Mouse (Mus musculus) forebrain, embryonic 14.5 days (tissue): Measurements from ENCODE around the gene Nt5c3b. TPM values are rescaled to one million over a fixed set of nuclear protein-coding genes. Genes with fewer than 3 reads are reported as not detected.

Source experiments
- ATAC-seq: fragments of 200-750 bp; cut with Nextera tagmentation; 2 replicates; pipeline ENCODE4 v1.8.0; 2017; ENCODE audit warnings: mild to moderate bottlenecking, moderate library complexity
- DNase-seq: peaks from one replicate; pipeline ENCODE4 v3.0.0-alpha.2; 2015; ENCODE audit warnings: low spot score
- H3K27ac ChIP-seq: fragments of 300-500 bp; sonication (generic); 2 replicates; pipeline ENCODE4 v1.5.1; 2014; ENCODE audit warnings: low read depth, mild to moderate bottlenecking, control low read depth, low read length, moderate library complexity
- H3K27me3 ChIP-seq: fragments of 300-500 bp; sonication (generic); replicated peaks from 2 replicates; pipeline ENCODE4 v1.6.1; 2014; ENCODE audit warnings: low read length, control low read depth, mixed read lengths; ENCODE audit not compliant: control insufficient read depth, insufficient read depth
- H3K36me3 ChIP-seq: fragments of 300-500 bp; sonication (generic); 2 replicates; pipeline ENCODE4 v1.6.1; 2014; ENCODE audit warnings: low read length, control low read depth; ENCODE audit not compliant: control insufficient read depth, insufficient read depth
- H3K4me1 ChIP-seq: fragments of 300-500 bp; sonication (generic); 2 replicates; pipeline ENCODE4 v1.6.1; 2014; ENCODE audit warnings: antibody characterized with exemption, low read length, control low read depth; ENCODE audit not compliant: control insufficient read depth, insufficient read depth
- H3K4me2 ChIP-seq: fragments of 300-500 bp; sonication (generic); 2 replicates; pipeline ENCODE4 v1.6.1; 2014; ENCODE audit warnings: mild to moderate bottlenecking, control low read depth, low read length
- H3K4me3 ChIP-seq: fragments of 300-500 bp; sonication (generic); 2 replicates; pipeline ENCODE4 v1.5.1; 2014; ENCODE audit warnings: low read depth, low read length, control low read depth
- H3K9ac ChIP-seq: fragments of 300-500 bp; sonication (generic); 2 replicates; pipeline ENCODE4 v1.6.1; 2014; ENCODE audit warnings: mild to moderate bottlenecking, low read length, control low read depth, moderate library complexity
- H3K9me3 ChIP-seq: fragments of 300-500 bp; sonication (generic); replicated peaks from 2 replicates; pipeline ENCODE4 v1.6.1; 2016; ENCODE audit warnings: low read length, control low read depth, mixed read lengths; ENCODE audit not compliant: control insufficient read depth
- WGBS: fragments of 180-500 bp; shearing (Covaris S2); extraction: QIAGEN DNeasy Blood & Tissue Kit; methylation state at CpG from one replicate; pipeline ENCODE4 v1.1.7; 2014; 5-methylcytosine and 5-hydroxymethylcytosine counted together
- polyA plus RNA-seq: library from polyadenylated mRNA; unstranded; fragments of >200 nt; fragmentation: Nextera tagmentation; extraction: Ambion mirVana; gene quantifications from 2 replicates; pipeline ENCODE4 v1.2.1, GENCODE M21; 2014

Gene Nt5c3b
- polyA plus RNA-seq, 1 experiment from 2014 or later, result 109 TPM

DNA sequence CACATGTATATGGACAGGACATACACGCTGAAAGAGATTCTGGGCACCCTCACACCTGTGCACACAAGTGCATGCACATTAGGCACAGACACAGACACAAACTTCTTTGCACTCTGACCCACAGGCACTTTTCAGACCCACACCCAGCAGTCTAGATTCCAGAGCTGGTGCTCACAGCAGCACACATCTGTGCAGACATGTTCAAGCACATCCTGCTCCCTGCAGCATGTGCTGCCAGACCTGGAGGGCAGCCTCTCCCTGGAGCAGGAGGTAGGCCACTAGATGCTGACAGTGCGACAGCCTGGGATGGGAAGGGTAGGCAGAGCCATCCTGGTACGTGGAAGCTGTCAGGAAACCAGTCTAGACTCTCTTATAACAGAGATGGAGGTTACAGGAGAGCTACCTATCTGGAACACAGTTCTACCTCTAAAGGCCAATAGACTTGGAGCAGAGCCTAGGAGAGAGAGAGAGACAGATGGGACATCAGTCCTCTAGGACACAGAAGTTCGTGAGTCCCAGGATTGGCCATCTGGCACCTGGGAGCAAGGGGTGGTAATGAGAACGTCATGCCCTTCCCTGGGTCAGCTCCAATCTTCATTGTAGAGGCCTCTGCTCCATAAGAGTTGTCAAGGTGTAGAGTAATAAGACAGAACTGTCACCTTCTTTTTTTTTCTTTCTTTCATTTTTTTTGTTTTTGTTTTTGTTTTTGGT is 34.5 kb downstream of the Nt5c3b start:
- ATAC-seq, result no peak
- no peaks in the 10 kb centered on the region for H3K27me3 ChIP-seq
- H3K27ac ChIP-seq, result no peak overlapping the region
- no peak for DNase-seq
- H3K4me2 ChIP-seq, result no peak overlapping the region
- no peak overlapping the region for H3K4me3 ChIP-seq
- H3K9me3 ChIP-seq, result no peaks in the 10 kb centered on the region
- H3K36me3 ChIP-seq, result peaks cover 6% of the 10 kb centered on the region; the same call in 1 of the 2 replicates
- H3K4me1 ChIP-seq, result peaks cover under 1% of the 10 kb centered on the region; the same call in 1 of the 2 replicates
- 82% methylated on average over 5 of the region's 5 CpGs for WGBS
- H3K9ac ChIP-seq, result no peak overlapping the region

DNA sequence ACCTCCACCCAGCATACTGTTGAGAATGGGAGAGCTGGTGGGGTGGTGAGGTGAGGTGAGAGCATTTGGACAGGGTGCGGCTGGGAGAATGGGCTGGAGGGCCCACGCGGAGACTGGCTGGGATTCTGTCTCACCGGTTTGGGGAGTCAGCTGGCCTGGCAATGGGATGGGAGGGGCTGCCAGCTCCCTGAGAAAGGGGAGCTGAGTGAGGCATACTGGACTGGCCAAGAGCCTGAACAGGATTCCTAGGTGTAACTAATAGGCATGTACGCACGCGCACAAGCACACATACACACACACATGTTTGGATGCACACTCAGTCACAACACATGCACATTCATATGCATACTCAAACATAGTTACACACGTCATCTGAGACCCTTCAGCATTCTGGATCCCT is 35.3 kb downstream of the Nt5c3b start:
- no peak for ATAC-seq
- no peak overlapping the region for H3K4me3 ChIP-seq
- no peak overlapping the region for H3K4me2 ChIP-seq
- no peak overlapping the region for H3K27ac ChIP-seq
- WGBS, result 81% methylated on average over 8 of the region's 8 CpGs
- no peak overlapping the region for H3K9ac ChIP-seq
- peaks cover 6% of the 10 kb centered on the region; the same call in 1 of the 2 replicates for H3K36me3 ChIP-seq
- no peak for DNase-seq
- H3K9me3 ChIP-seq, result no peaks in the 10 kb centered on the region
- H3K4me1 ChIP-seq, result peaks cover 3% of the 10 kb centered on the region; the same call in 1 of the 2 replicates
- H3K27me3 ChIP-seq, result no peaks in the 10 kb centered on the region

DNA sequence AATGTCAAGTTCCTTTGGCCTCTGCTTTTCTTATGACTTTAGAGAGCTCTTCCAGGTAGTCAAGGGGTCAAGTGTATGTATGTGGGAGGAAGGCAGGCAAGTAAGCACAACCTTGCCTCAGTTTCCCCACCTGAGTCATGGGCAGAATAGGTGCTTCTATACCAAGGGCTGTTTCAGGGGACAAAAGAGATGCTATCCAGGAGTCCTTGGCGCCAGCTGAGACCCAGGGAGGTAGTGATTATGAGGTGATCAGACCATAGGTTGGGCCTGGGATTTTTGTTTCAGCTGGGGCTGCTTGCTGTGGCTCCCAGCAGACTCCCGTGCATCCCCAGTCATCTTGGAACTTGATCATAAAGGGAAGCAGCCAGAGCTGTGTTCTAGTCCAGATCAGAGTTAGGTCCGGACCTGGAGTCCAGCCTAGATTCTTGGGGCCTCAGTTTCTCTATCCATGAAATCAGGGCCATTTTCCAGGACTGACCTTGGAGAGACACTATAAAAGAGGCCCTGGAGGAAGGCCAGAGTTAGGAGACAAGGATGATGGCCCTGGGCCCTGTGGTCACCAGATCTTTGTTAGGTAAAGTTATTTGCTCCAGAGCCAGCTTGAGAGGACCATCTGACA is 37.0 kb downstream of the Nt5c3b start:
- Histone ChIP-seq H3K4me1 (peaks cover 3% of the 10 kb centered on the region; the same call in 1 of the 2 replicates), H3K27me3 (no peaks in the 10 kb centered on the region), H3K9ac (no peak overlapping the region), H3K9me3 (no peaks in the 10 kb centered on the region), H3K36me3 (peaks cover 6% of the 10 kb centered on the region; the same call in 1 of the 2 replicates), H3K4me3 (no peak overlapping the region), H3K4me2 (no peak overlapping the region), H3K27ac (no peak overlapping the region)
- 87% methylated on average over 3 of the region's 3 CpGs for WGBS
- DNase-seq, result no peak
- no peak for ATAC-seq

DNA sequence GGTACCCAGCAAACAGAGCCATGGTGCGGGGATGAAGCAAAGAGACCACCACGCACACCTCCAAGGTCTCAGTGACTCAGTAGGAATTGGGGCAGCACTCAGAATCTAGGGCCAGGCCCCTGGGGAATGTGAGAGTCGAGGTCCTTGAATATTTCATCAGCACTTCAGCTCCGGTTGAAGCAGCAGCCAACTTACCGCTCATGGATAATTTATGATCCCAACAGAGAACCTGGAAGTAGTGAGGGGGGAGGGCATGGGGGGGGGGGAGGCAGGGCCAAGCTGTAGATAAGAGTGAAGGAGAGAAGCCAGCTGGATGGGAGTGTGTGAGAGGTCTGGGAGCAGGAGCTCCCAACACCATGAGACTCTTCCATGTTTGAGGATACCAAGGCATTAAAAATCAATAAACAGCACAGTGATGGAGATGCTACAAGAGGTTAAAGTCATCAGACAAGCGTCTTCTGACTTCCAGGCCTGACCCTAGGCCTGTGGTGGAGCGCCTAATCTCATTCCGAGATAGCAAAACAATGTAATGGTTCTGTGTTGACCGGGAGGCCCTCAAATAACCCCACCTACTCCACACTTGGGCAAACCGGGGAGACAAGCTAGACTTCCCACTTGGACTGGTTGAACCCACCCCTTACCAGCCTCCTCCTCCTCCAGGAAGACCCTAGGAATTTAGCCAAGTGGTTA is 38.0 kb downstream of the Nt5c3b start:
- Histone ChIP-seq H3K36me3 (no peaks in the 10 kb centered on the region), H3K4me2 (no peak overlapping the region), H3K27ac (no peak overlapping the region), H3K27me3 (no peaks in the 10 kb centered on the region), H3K4me3 (no peak overlapping the region), H3K9ac (no peak overlapping the region), H3K9me3 (no peaks in the 10 kb centered on the region), H3K4me1 (peaks cover 3% of the 10 kb centered on the region; the same call in 1 of the 2 replicates)
- whole genome bisulfite sequencing, result 84% methylated on average over 10 of the region's 10 CpGs
- no peak for DNase-seq
- ATAC-seq, result no peak

DNA sequence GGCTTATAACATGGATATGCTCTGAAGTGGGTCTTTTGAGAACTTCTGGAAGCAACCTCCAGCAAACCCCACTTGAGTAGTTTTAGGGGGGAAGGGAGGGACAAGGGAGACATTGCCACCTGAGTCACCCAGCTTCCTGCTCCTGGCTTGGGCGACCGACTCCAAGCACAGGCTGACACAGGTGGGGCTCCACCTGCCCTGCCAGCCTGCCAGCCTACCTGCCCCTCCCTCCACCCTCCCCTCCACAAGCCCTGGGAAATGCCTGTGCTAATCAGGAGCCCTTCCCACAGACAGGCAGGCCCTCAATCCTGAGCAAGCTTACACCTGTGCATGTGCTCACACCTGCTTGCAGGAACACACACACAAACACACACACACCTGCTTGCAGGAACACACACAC is 38.9 kb downstream of the Nt5c3b start:
- H3K4me3 ChIP-seq, result no peak overlapping the region
- no peak overlapping the region for H3K27ac ChIP-seq
- no peaks in the 10 kb centered on the region for H3K27me3 ChIP-seq
- H3K9me3 ChIP-seq, result no peaks in the 10 kb centered on the region
- H3K4me1 ChIP-seq, result peaks cover 3% of the 10 kb centered on the region; the same call in 1 of the 2 replicates
- no peak overlapping the region for H3K4me2 ChIP-seq
- ATAC-seq (no peak), DNase-seq (no peak)
- 87% methylated on average over 2 of the region's 2 CpGs for whole genome bisulfite sequencing
- no peak overlapping the region for H3K9ac ChIP-seq
- no peaks in the 10 kb centered on the region for H3K36me3 ChIP-seq

- Histone ChIP-seq H3K4me1 (peaks cover 3% of the 10 kb centered on the region; the same call in 1 of the 2 replicates), H3K27ac (no peak overlapping the region), H3K9ac (no peak overlapping the region), H3K36me3 (no peaks in the 10 kb centered on the region), H3K4me2 (no peak overlapping the region), H3K4me3 (no peak overlapping the region), H3K9me3 (no peaks in the 10 kb centered on the region), H3K27me3 (no peaks in the 10 kb centered on the region)
- DNase-seq (no peak), ATAC-seq (no peak)
- WGBS, result 49% methylated on average over 6 of the region's 6 CpGs
Measured at GRCm38 (mm10) chr11:100402240-100402639, 39.4 kb downstream of the Nt5c3b start.

DNA sequence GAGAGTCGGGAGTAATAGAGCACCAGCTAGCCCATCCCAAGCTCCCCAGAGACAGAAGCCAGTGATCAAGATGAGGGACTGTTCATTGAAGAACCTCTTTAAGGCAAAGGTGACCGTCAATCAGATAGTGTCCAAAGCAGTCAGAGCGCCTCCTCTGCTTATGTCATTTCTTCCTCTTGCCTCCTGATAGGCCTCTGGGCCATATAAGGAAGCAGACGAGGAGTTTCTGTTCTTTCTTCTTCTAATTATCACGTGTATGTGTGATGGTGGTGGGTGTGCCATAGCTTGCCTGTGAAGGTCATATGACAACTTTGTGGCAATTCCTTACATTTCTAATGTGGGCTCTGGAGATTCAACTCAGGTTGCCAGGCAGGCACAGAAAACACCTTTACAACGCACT is 40.8 kb downstream of the Nt5c3b start:
- ATAC-seq (no peak), DNase-seq (no peak)
- no peak overlapping the region for H3K27ac ChIP-seq
- WGBS, result 76% methylated on average over 6 of the region's 6 CpGs
- no peak overlapping the region for H3K9ac ChIP-seq
- H3K9me3 ChIP-seq, result no peaks in the 10 kb centered on the region
- peaks cover 10% of the 10 kb centered on the region; the same call in 1 of the 2 replicates for H3K27me3 ChIP-seq
- H3K36me3 ChIP-seq, result no peaks in the 10 kb centered on the region
- no peak overlapping the region for H3K4me3 ChIP-seq
- H3K4me2 ChIP-seq, result no peak overlapping the region
- H3K4me1 ChIP-seq, result peaks cover 10% of the 10 kb centered on the region; the same call in 1 of the 2 replicates

DNA sequence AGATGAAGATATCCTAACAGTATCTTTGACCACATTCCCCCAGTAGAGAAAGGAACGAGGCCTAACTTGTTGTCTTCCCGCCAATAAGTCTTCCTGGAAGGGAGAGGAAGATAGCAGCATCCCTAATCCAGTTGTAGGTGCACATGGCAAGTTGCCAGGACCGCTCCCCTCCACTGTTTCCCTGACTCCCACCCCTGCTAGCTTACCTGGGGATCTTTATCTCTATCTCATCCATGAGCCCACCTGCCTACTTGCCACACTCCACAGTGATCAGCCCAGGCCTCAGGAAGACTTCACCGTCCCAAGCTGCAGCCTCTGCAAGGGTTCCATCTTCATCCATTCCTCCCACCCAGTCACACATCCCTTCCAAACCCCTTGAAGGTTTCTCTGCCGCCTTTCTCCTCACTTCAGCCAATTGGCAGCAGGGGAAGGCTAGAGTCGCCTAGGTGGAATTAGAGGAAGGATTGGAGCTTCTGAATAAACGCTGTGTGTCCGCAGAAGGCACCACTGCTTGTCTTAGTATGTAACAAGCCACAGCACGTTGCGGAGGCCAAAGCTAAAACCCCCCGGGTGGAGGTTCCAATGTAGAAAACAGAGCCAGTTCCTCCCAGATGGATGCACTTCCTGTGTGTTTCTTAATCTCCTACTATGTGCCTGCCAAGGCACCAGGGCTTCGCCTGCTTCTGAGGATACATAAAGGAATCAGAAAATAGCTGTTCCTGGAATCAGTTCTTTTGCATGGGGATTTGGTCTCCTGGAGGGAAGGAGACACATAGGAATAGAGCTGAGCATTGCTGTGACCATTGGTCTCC is 41.7 kb downstream of the Nt5c3b start:
- WGBS, result 78% methylated on average over 12 of the region's 12 CpGs
- Histone ChIP-seq H3K9ac (no peak overlapping the region), H3K4me2 (no peak overlapping the region), H3K4me3 (no peak overlapping the region), H3K9me3 (no peaks in the 10 kb centered on the region), H3K27me3 (peaks cover 14% of the 10 kb centered on the region; the same call in 1 of the 2 replicates), H3K36me3 (no peaks in the 10 kb centered on the region), H3K4me1 (peaks cover 13% of the 10 kb centered on the region; the same call in 1 of the 2 replicates), H3K27ac (no peak overlapping the region)
- ATAC-seq, result no peak
- no peak for DNase-seq
